ENCODE assay signal across 11 mouse cellular contexts in the genomic region with DNA sequence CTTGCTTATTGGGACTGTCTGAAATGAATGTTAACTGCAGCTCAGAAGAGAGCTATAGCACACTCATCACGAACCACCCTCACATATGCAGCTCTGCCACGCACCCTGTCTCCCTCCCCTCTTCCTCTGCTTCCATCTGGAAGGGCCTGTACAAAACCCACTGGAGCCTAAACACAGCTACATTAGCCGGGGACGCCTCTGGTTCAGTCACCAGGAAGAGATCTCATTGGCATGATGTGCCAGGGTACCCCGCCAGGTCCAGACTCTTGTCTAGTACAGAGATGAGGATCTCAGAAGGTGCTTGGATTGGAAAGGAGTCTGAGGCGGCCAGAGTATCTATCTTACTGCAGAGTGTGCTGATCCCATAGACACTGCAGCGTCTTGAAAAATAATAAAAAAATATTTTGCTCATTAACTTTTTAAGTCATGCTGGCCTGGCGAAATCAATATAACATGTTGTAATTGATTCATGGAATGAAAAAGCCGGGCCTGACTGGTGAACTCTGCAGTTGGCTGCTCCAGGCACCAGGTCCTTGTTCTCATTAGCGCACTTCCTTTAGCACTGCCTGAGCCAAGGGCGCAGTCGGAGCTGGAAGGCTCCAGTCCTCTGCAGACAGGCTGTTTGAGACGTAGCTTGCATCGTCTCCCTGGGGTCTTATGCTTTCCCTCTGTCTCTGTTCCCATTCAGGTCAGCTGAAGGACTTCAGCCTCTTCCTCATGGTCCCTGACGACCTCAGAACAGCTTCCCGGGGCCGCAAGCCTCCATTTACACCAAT. TPM values are rescaled to one million over a fixed set of nuclear protein-coding genes. Genes with fewer than 3 reads are reported as not detected.
DNase-seq lines count a peak whose midpoint lies in the region; ATAC-seq and TF ChIP-seq lines count a peak whose summit lies in the region.
"Had no signal": no experiment of that assay in that cellular context is flagged by ENCODE, and none has a peak within 500 bp of the region (broad histone marks: within the 10 kb centered on the region; RNA-seq: fewer than 3 reads in every experiment).

No protein-coding gene starts in this region.

- no peaks in the 10 kb centered on the region for H3K27me3 ChIP-seq in limb, embryonic 11.5 days (ENCODE audit: control insufficient read depth, insufficient read depth, low read length)
- no peaks in the 10 kb centered on the region for H3K27me3 ChIP-seq in limb, embryonic 10.5 days (ENCODE audit: low read depth, poor library complexity, severe bottlenecking)
- no peaks in the 10 kb centered on the region for H3K27me3 ChIP-seq in heart, embryonic 13.5 days (replicated peaks)
- H3K27me3 ChIP-seq in lung, postnatal 0 days (replicated peaks; ENCODE audit: insufficient read depth, low read length) = no peaks in the 10 kb centered on the region
- H3K27me3 ChIP-seq in intestine, postnatal 0 days (replicated peaks; ENCODE audit: control insufficient read depth, insufficient read depth, low read length) = no peaks in the 10 kb centered on the region

- WGBS in limb, embryonic 11.5 days = 75% methylated on average over 17 of the region's 17 CpGs
- WGBS in limb, embryonic 10.5 days = 83% methylated on average over 17 of the region's 17 CpGs
- 66% methylated on average over 17 of the region's 17 CpGs for WGBS in heart, embryonic 13.5 days
- 71% methylated on average over 17 of the region's 17 CpGs for WGBS in lung, postnatal 0 days
- WGBS in intestine, postnatal 0 days = 81% methylated on average over 17 of the region's 17 CpGs

- no peak overlapping the region for H3K4me2 ChIP-seq in limb, embryonic 11.5 days (ENCODE audit: low read depth, severe bottlenecking)
- H3K4me2 ChIP-seq in heart, embryonic 13.5 days = peak overlapping the region; percentile 37
- no peak overlapping the region for H3K4me2 ChIP-seq in lung, postnatal 0 days (replicated peaks; ENCODE audit: low read depth, low read length)
- H3K4me2 ChIP-seq in intestine, postnatal 0 days (replicated peaks; ENCODE audit: low read depth) = no peak overlapping the region

- no peaks in the 10 kb centered on the region for H3K4me1 ChIP-seq in limb, embryonic 11.5 days (ENCODE audit: control insufficient read depth, insufficient read depth, low read length)
- H3K4me1 ChIP-seq in limb, embryonic 10.5 days = no peaks in the 10 kb centered on the region
- peaks cover 20% of the 10 kb centered on the region for H3K4me1 ChIP-seq in heart, embryonic 13.5 days
- no peaks in the 10 kb centered on the region for H3K4me1 ChIP-seq in lung, postnatal 0 days (ENCODE audit: insufficient read depth, low read depth, low read length)
- no peaks in the 10 kb centered on the region for H3K4me1 ChIP-seq in intestine, postnatal 0 days (replicated peaks; ENCODE audit: control insufficient read depth, insufficient read depth, low read length)

- no peaks in the 10 kb centered on the region for H3K36me3 ChIP-seq in limb, embryonic 11.5 days (ENCODE audit: control insufficient read depth, insufficient read depth, low read length)
- H3K36me3 ChIP-seq in limb, embryonic 10.5 days = no peaks in the 10 kb centered on the region
- no peaks in the 10 kb centered on the region for H3K36me3 ChIP-seq in heart, embryonic 13.5 days
- no peaks in the 10 kb centered on the region for H3K36me3 ChIP-seq in lung, postnatal 0 days (ENCODE audit: insufficient read depth, low read length)
- H3K36me3 ChIP-seq in intestine, postnatal 0 days (ENCODE audit: control insufficient read depth, insufficient read depth) = no peaks in the 10 kb centered on the region
- H3K36me3 ChIP-seq: G1E had no signal

- no peaks in the 10 kb centered on the region for H3K9me3 ChIP-seq in limb, embryonic 11.5 days (ENCODE audit: control insufficient read depth, low read length)
- H3K9me3 ChIP-seq in limb, embryonic 10.5 days (replicated peaks) = no peaks in the 10 kb centered on the region
- no peaks in the 10 kb centered on the region for H3K9me3 ChIP-seq in heart, embryonic 13.5 days
- H3K9me3 ChIP-seq in lung, postnatal 0 days (ENCODE audit: low read length) = no peaks in the 10 kb centered on the region
- no peaks in the 10 kb centered on the region for H3K9me3 ChIP-seq in intestine, postnatal 0 days (ENCODE audit: control insufficient read depth)

- no peak for ATAC-seq in limb, embryonic 11.5 days (ENCODE audit: insufficient number of reproducible peaks, low FRiP score, low TSS enrichment, low read depth)
- no peak; the same call in none of the 2 replicates for ATAC-seq in heart, embryonic 13.5 days (ENCODE audit: extremely low read depth, insufficient number of reproducible peaks, low FRiP score, low TSS enrichment)
- no peak for ATAC-seq in lung, postnatal 0 days
- no peak for ATAC-seq in intestine, postnatal 0 days

- H3K4me3 ChIP-seq in limb, embryonic 11.5 days (ENCODE audit: low read depth, low read length) = no peak overlapping the region
- no peak overlapping the region for H3K4me3 ChIP-seq in limb, embryonic 10.5 days
- no peak overlapping the region for H3K4me3 ChIP-seq in heart, embryonic 13.5 days
- no peak overlapping the region for H3K4me3 ChIP-seq in lung, postnatal 0 days (ENCODE audit: low read depth, low read length)
- no peak overlapping the region for H3K4me3 ChIP-seq in intestine, postnatal 0 days (ENCODE audit: low read depth, low read length)
- H3K4me3 ChIP-seq: erythroblast, embryonic 14.5 days had no signal

- TF ChIP-seq EP300 in lung, postnatal 0 days (IDR thresholded peaks at IDR 0.05) = no peak

- peak; percentile 24 for DNase-seq in limb, embryonic 11.5 days (ENCODE audit: low spot score)
- DNase-seq in limb, embryonic 10.5 days (ENCODE audit: low spot score) = no peak
- peak; percentile 80 to 83 for DNase-seq in cerebellum, postnatal 36 days
- peak; percentile 9 for DNase-seq in lung, postnatal 0 days (ENCODE audit: low spot score)
- no peak for DNase-seq in adipocyte (ENCODE audit: low spot score)
- DNase-seq in adrenal gland, postnatal 14 days = no peak

- no peak overlapping the region for H3K9ac ChIP-seq in limb, embryonic 11.5 days (ENCODE audit: low read length)
- peak overlapping the region; percentile 2; the same call in 1 of the 2 replicates for H3K9ac ChIP-seq in heart, embryonic 13.5 days
- no peak overlapping the region for H3K9ac ChIP-seq in lung, postnatal 0 days (replicated peaks; ENCODE audit: low read depth)
- H3K9ac ChIP-seq in intestine, postnatal 0 days (ENCODE audit: low read depth, low read length) = no peak overlapping the region

- no peak for TF ChIP-seq CTCF in lung, postnatal 0 days (IDR thresholded peaks at IDR 0.05)
- TF ChIP-seq CTCF in intestine, postnatal 0 days (IDR thresholded peaks at IDR 0.05; ENCODE audit: low read depth) = no peak

- no peak overlapping the region for H3K27ac ChIP-seq in limb, embryonic 11.5 days (replicated peaks; ENCODE audit: low read depth, low read length)
- H3K27ac ChIP-seq in limb, embryonic 10.5 days = no peak overlapping the region
- H3K27ac ChIP-seq in heart, embryonic 13.5 days (replicated peaks) = peak overlapping the region; percentile 10; the same call in 1 of the 2 replicates
- H3K27ac ChIP-seq in lung, postnatal 0 days (ENCODE audit: low read length) = no peak overlapping the region
- no peak overlapping the region for H3K27ac ChIP-seq in intestine, postnatal 0 days (ENCODE audit: low read depth, low read length)

RNA-seq across cellular contexts. Expression of gene Lrrtm3, which starts 50.1 kb away (rescaled TPM):
- 0.45 and 0.68 TPM in 2 replicates for polyA plus RNA-seq in limb, embryonic 11.5 days (2014; fragmentation: Nextera tagmentation; extraction: Ambion mirVana)
- polyA plus RNA-seq in limb, embryonic 10.5 days (2016; fragmentation: Nextera tagmentation; extraction: Ambion mirVana) = 0.06 and 0.53 TPM in 2 replicates
- polyA plus RNA-seq in heart, embryonic 13.5 days (2015; fragmentation: Nextera tagmentation; extraction: Ambion mirVana) = 0.83 and 1.4 TPM in 2 replicates
- polyA plus RNA-seq in lung, postnatal 0 days (2015; fragmentation: Nextera tagmentation; extraction: Ambion mirVana) = 0.11 and 0.14 TPM in 2 replicates
- 1.4 and 1.6 TPM in 2 replicates for polyA plus RNA-seq in intestine, postnatal 0 days (2015; fragmentation: Nextera tagmentation; extraction: Ambion mirVana)
- total RNA-seq in adrenal gland, postnatal 14 days (2021) = 0.30 and 1.2 TPM in 2 replicates
- total RNA-seq: G1E had no signal
- polyA plus RNA-seq: erythroblast, embryonic 14.5 days; G1E; liver, embryonic 16.5 days had no signal

Comparison
In these comparisons a context has a peak if more than half of its experiments do, and no peak if none do; other contexts are left out.
1. DNase-seq: peak in limb, embryonic 11.5 days (single experiment), cerebellum, postnatal 36 days (2 of 2) and lung, postnatal 0 days (single experiment); none in limb, embryonic 10.5 days (single experiment), adipocyte (single experiment) and adrenal gland, postnatal 14 days (single experiment).